Mouse (Mus musculus): ENCODE results near the gene Enoph1.

DNA sequence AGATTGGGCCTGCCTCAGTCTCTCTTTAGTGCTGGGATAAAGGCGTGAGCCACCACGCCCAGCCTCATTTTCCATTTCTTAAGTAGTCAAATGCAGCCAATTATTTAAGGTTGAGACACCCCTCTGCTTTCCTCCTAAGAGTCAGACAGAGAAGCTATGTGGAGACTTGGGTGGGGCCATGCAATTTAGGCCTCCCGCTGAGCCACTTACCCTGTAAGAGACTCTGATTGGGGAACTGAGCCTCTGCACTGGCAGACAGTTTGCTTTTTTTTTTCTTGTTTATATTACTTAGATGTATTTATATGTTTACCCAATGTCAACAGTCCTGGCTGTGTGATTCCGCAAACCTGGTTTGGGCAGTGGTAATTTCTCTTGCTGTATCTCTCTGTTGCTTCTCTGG, 4.2 kb downstream of the Enoph1 start:
- TF ChIP-seq CTCF (IDR thresholded peaks at IDR 0.05) (no peak), POLR2A (IDR thresholded peaks at IDR 0.05; ENCODE audit: insufficient read depth, low read depth, low read length) (no peak)

Measured in heart, adult 2 months (tissue).